Mouse (Mus musculus): Measurements from ENCODE around the gene Ttn. TPM values are rescaled to one million over a fixed set of nuclear protein-coding genes. Genes with fewer than 3 reads are reported as not detected.

The Ttn gene
- 0.18 and 0.64 TPM in 2 replicates for polyA plus RNA-seq (2012; rRNA removed)

DNA sequence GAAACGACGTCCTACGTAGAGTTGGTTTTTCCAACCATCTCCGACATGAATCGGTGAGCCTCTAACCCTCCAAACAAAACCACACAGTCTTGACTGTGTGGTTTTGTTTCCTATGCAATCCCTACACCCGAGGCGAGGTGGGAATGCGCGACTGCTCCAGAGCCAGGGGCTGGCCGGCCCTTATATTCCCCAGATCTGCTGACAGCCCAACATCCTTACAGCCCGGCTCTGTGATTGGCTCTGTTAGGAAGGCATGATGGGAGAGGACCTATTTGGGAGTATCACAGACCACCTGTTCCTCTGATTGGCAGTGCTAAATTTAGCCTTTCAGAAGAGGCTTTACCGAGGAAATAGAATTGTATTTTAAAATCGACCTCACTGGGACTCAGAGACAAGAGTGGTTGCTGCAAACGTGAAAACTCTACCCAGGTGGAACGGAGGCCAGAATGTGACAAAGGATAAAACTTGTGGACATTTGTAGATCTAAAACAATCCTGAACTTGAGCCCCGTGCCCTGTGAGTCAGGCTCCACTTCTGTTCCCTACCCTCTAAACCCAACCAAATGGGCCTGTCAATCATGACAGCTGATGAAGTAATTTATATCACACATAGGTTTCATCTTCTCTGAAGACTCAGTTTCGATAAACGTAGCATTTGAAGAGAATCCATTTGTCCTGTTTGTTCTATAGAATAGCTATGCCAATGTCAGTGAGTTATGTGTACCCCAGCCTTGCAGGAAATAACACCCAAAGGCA, at the start of gene Ttn:
Gene Ttn (minus strand): TSS at position 157 of the 755 bp plus-strand sequence.

DNA sequence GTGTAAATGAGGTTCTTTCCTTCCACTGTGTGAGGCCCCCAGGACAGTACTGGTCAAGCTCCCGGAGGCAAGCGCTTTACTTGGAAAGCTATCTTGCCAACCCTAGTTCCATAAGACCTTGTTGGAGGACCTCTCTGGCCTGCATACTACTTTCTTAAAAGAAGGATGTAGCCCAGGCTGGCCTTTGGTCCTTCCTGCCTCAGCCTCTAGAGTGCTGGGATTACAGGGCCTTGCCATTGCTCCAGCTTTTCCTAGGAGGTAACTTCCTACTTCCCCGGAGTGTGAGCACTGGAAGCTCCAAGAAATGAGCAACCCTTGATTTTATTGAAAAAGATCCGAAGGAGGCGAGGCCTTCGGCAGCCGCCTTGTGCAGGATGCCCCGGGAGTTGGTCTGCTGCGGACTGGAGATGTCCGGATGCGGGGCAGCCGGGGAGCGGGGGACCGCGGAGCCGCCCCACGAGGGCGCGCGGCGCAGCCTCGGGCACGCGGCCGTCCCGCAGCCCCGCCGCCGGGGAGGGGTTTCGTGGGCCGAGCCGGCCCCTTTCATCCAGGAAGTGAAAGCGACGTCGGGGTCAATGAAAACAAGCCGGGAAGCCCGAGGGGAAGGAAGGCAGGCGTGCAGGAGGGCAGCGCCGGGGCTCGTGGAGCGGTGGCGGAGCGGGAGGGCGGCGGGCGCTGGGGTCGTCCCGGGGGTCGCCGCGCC, 307.5 kb downstream of the Ttn start, which contains the start of gene Plekha3:
Gene Plekha3 (plus strand): TSS at position 557 of the 703 bp plus-strand sequence.

DNA sequence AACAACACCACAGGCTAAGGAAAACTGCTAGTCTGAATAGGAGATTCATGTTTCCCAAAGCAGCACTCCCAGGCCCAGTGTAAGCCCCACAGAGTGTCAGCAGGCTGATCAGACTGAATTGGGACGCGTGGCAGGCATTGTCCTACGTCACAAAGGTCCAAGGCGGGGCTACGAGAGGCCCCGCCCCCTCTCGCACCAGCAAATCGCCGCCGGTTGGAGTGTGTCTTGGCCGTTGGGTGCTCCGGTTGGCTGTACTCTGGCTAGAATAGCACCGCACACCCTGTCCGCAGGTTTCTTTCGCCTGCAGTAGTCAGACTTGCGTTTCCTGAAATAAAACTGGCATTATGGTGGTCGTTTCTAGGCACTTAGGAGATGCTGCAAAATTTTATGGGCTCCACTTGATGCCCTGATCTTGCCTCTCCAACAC, 309.4 kb downstream of the Ttn start, which contains the start of gene Fkbp7:
Gene Fkbp7 (minus strand): TSS at position 151 of the 427 bp plus-strand sequence.

Other genes with a start within 250 kb of the Ttn start
- 1.2 and 6.0 TPM in 2 replicates for gene Ccdc141, start 188.1 kb upstream of the Ttn start, polyA plus RNA-seq (2012; rRNA removed)

Data from stomach, adult 2 months (tissue).